Mouse (Mus musculus): Measurements from ENCODE around the gene Tmem184a. TPM values are rescaled to one million over a fixed set of nuclear protein-coding genes. Genes with fewer than 3 reads are reported as not detected.

Gene Tmem184a
- polyA plus RNA-seq, 3 experiments from 2014 or later, result 0.12 TPM; not detected in 2

- ATAC-seq, result no peak
Observed at GRCm38 (mm10) chr5:139812398-139813125, 7.2 kb downstream of the Tmem184a start.

GRCm38 (mm10) chr5:139811677-139812397 lies 7.9 kb downstream of the Tmem184a start:
- no peak for ATAC-seq

GRCm38 (mm10) chr5:139809397-139809796 lies 10.3 kb downstream of the Tmem184a start:
- no peak for ATAC-seq

- no peak for ATAC-seq
Observed at GRCm38 (mm10) chr5:139805924-139806323, 13.8 kb downstream of the Tmem184a start.

- ATAC-seq, result no peak
Observed at GRCm38 (mm10) chr5:139804573-139805111, 15.1 kb downstream of the Tmem184a start.

- ATAC-seq, result no peak
Observed at GRCm38 (mm10) chr5:139804107-139804551, 15.6 kb downstream of the Tmem184a start.

GRCm38 (mm10) chr5:139803601-139804102 lies 16.1 kb downstream of the Tmem184a start:
- no peak for ATAC-seq

GRCm38 (mm10) chr5:139803165-139803564 lies 16.6 kb downstream of the Tmem184a start:
- ATAC-seq, result no peak

GRCm38 (mm10) chr5:139801880-139802279 lies 17.8 kb downstream of the Tmem184a start:
- no peak for ATAC-seq

- ATAC-seq, result no peak
Observed at GRCm38 (mm10) chr5:139801231-139801630, 18.5 kb downstream of the Tmem184a start.

- no peak for ATAC-seq
Observed at GRCm38 (mm10) chr5:139799801-139800590, 19.7 kb downstream of the Tmem184a start.

GRCm38 (mm10) chr5:139799041-139799440 lies 20.7 kb downstream of the Tmem184a start:
- no peak for ATAC-seq

GRCm38 (mm10) chr5:139798168-139798900 lies 21.4 kb downstream of the Tmem184a start:
- ATAC-seq, result no peak

- ATAC-seq, result no peak
Observed at GRCm38 (mm10) chr5:139797473-139798167, 22.1 kb downstream of the Tmem184a start.

- ATAC-seq, result no peak
Observed at GRCm38 (mm10) chr5:139796900-139797299, 22.8 kb downstream of the Tmem184a start.

- ATAC-seq, result no peak
Observed at GRCm38 (mm10) chr5:139796001-139796620, 23.6 kb downstream of the Tmem184a start.

- no peak for ATAC-seq
Observed at GRCm38 (mm10) chr5:139794938-139795337, 24.8 kb downstream of the Tmem184a start.

- no peak for ATAC-seq
Observed at GRCm38 (mm10) chr5:139794137-139794536, 25.6 kb downstream of the Tmem184a start.

GRCm38 (mm10) chr5:139793338-139794089 lies 26.2 kb downstream of the Tmem184a start:
- ATAC-seq, result no peak

- ATAC-seq, result no peak
Observed at GRCm38 (mm10) chr5:139792966-139793337, 26.8 kb downstream of the Tmem184a start.
